Mouse (Mus musculus) stomach, postnatal 0 days (tissue): Measurements from ENCODE around the gene 1700029H14Rik.

ENCODE experiments used
- CTCF ChIP-seq: IDR thresholded peaks from 2 replicates; pipeline ENCODE4 v1.5.1; 2016; ENCODE audit warnings: antibody characterized with exemption, low read depth, mild to moderate bottlenecking, moderate library complexity
- EP300 ChIP-seq: optimal IDR thresholded peaks from 2 replicates; pipeline ENCODE3; 2016; ENCODE audit warnings: antibody characterized with exemption

GRCm38 (mm10) chr8:13507284-13507937 lies 54.9 kb downstream of the 1700029H14Rik start:
- TF ChIP-seq EP300 (no peak), CTCF (no peak)
